Mouse (Mus musculus) myocyte (in vitro differentiated cells): ENCODE measurements around the gene Keap1.

Experiments used
- CEBPB ChIP-seq: IDR thresholded peaks from 2 replicates; pipeline ENCODE4 v1.6.1; 2011; ENCODE audit warnings: mild to moderate bottlenecking, moderate library complexity; ENCODE audit not compliant: poor library complexity, insufficient read depth, severe bottlenecking
- E2F4 ChIP-seq: IDR thresholded peaks from one replicate; pipeline ENCODE4 v1.6.1; 2011; ENCODE audit warnings: mild to moderate bottlenecking, control low read depth, moderate library complexity; ENCODE audit not compliant: insufficient read depth
- MAX ChIP-seq: IDR thresholded peaks from one replicate; pipeline ENCODE4 v1.6.1; 2011; ENCODE audit warnings: low read depth, mild to moderate bottlenecking, control low read depth
- MYOD1 ChIP-seq, 3 experiments: IDR thresholded peaks; one replicate each; pipeline ENCODE4 v1.6.1; 2011; ENCODE audit warnings: control low read depth in 2 of 3, low read depth in 2 of 3, mild to moderate bottlenecking in 2 of 3, moderate library complexity in 1 of 3; ENCODE audit not compliant: insufficient read length in 2 of 3, control insufficient read depth in 1 of 3
- MYOG ChIP-seq, 3 experiments: IDR thresholded peaks; one replicate each; pipeline ENCODE4 v1.6.1; 2011; ENCODE audit warnings: control low read depth in 2 of 3, low read depth in 2 of 3, mild to moderate bottlenecking in 2 of 3; ENCODE audit not compliant: insufficient read length in 2 of 3, control insufficient read depth in 1 of 3, insufficient read depth in 1 of 3
- POLR2A ChIP-seq: IDR thresholded peaks from one replicate; pipeline ENCODE4 v1.6.1; 2011; ENCODE audit warnings: low read depth, mild to moderate bottlenecking, control low read depth, moderate library complexity; ENCODE audit not compliant: insufficient read length
- POLR2AphosphoS2 ChIP-seq: IDR thresholded peaks from one replicate; pipeline ENCODE4 v1.6.1; 2011; ENCODE audit warnings: low read depth, control low read depth; ENCODE audit not compliant: insufficient read length
- SRF ChIP-seq: IDR thresholded peaks from one replicate; pipeline ENCODE4 v1.6.1; 2011; ENCODE audit warnings: low read depth; ENCODE audit not compliant: control insufficient read depth, insufficient read length
- USF1 ChIP-seq: IDR thresholded peaks from one replicate; pipeline ENCODE4 v1.6.1; 2011; ENCODE audit warnings: low read depth, mild to moderate bottlenecking, control low read depth, moderate library complexity

- TF ChIP-seq USF1, result no peak
- no peak for TF ChIP-seq POLR2A
- no peak for TF ChIP-seq CEBPB
- TF ChIP-seq POLR2AphosphoS2, result no peak
- no peak for TF ChIP-seq SRF
- no peak for TF ChIP-seq MAX
- TF ChIP-seq E2F4, result no peak
- TF ChIP-seq MYOD1 (IDR thresholded peaks at IDR 0.05; ENCODE audit: control insufficient read depth in 1 of 3, insufficient read length in 2 of 3, low read depth in 2 of 3), result no peak
- no peak for TF ChIP-seq MYOG (IDR thresholded peaks at IDR 0.05; ENCODE audit: control insufficient read depth in 1 of 3, insufficient read depth in 1 of 3, insufficient read length in 2 of 3, low read depth in 2 of 3)
Observed at GRCm38 (mm10) chr9:21183421-21183820, 55.7 kb downstream of the Keap1 start.
